Mouse (Mus musculus) heart, embryonic 15.5 days (tissue): ENCODE measurements around the gene Mob4. TPM values are rescaled to one million over a fixed set of nuclear protein-coding genes. Genes with fewer than 3 reads are reported as not detected.

ENCODE experiments used
- ATAC-seq: fragments of 200-750 bp; cut with Nextera tagmentation; replicated peaks from 2 replicates; pipeline ENCODE4 v1.8.0; 2017; ENCODE audit warnings: low read depth, moderate TSS enrichment; ENCODE audit not compliant: insufficient number of reproducible peaks, insufficient read depth, low FRiP score
- H3K27ac ChIP-seq: fragments of 300-500 bp; sonication (generic); 2 replicates; pipeline ENCODE4 v1.5.1; 2015; ENCODE audit warnings: mild to moderate bottlenecking, inconsistent platforms
- H3K27me3 ChIP-seq: fragments of 300-500 bp; sonication (generic); 2 replicates; pipeline ENCODE4 v1.6.1; 2015; ENCODE audit warnings: inconsistent platforms
- H3K36me3 ChIP-seq: fragments of 300-500 bp; sonication (generic); 2 replicates; pipeline ENCODE4 v1.6.1; 2015; ENCODE audit warnings: mild to moderate bottlenecking, inconsistent platforms
- H3K4me1 ChIP-seq: fragments of 300-500 bp; sonication (generic); replicated peaks from 2 replicates; pipeline ENCODE4 v1.6.1; 2015; ENCODE audit warnings: inconsistent platforms
- H3K4me2 ChIP-seq: fragments of 300-500 bp; sonication (generic); 2 replicates; pipeline ENCODE4 v1.6.1; 2015; ENCODE audit warnings: inconsistent platforms, mild to moderate bottlenecking, moderate library complexity
- H3K4me3 ChIP-seq: fragments of 300-500 bp; sonication (generic); 2 replicates; pipeline ENCODE4 v1.5.1; 2015; ENCODE audit warnings: mild to moderate bottlenecking, inconsistent platforms
- H3K9ac ChIP-seq: fragments of 300-500 bp; sonication (generic); 2 replicates; pipeline ENCODE4 v1.6.1; 2015; ENCODE audit warnings: mild to moderate bottlenecking, inconsistent platforms
- H3K9me3 ChIP-seq: fragments of 300-500 bp; sonication (generic); replicated peaks from 2 replicates; pipeline ENCODE4 v1.6.1; 2016; ENCODE audit warnings: inconsistent platforms
- WGBS: fragments of 180-500 bp; shearing (Covaris S2); methylation state at CpG from one replicate; pipeline ENCODE4 v1.1.7; 2015; ENCODE audit warnings: mixed read lengths; 5-methylcytosine and 5-hydroxymethylcytosine counted together
- polyA plus RNA-seq: library from polyadenylated mRNA; unstranded; fragments of >200 nt; fragmentation: Nextera tagmentation; extraction: Ambion mirVana; gene quantifications from 2 replicates; pipeline ENCODE4 v1.2.1, GENCODE M21; 2015

Gene Mob4
- polyA plus RNA-seq, 1 experiment from 2014 or later, result 109 TPM

GRCm38 (mm10) chr1:55133173-55133572 is 2.1 kb downstream of the Mob4 start:
- no peaks in the 10 kb centered on the region for H3K27me3 ChIP-seq
- ATAC-seq, result no peak
- H3K36me3 ChIP-seq, result peaks cover 3% of the 10 kb centered on the region; the same call in 1 of the 2 replicates
- 60% methylated on average over 2 of the region's 2 CpGs for WGBS
- peaks cover 11% of the 10 kb centered on the region for H3K4me1 ChIP-seq
- no peak overlapping the region for H3K4me2 ChIP-seq
- no peak overlapping the region for H3K4me3 ChIP-seq
- H3K27ac ChIP-seq, result no peak overlapping the region
- H3K9ac ChIP-seq, result no peak overlapping the region
- no peaks in the 10 kb centered on the region for H3K9me3 ChIP-seq

DNA sequence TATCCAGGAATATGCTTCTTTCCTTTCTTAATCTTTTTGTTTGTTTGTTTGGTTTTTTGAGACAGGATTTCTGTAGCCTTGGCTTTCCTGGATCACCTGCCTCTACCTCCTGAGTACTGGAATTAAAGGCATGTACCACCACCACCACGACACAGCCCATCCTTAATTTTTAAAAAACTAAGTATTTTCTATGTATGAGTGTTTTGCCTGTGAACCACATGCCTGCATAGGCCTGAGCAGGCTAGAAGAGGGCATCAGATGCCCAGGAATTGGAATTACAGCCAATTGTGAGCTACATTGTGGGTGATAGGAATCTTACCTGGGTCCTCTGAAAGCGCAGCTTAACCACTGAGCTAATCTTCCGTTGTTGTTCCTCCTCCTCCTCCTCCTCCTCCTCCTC is 3.3 kb downstream of the Mob4 start:
- Histone ChIP-seq H3K9ac (no peak overlapping the region), H3K4me2 (no peak overlapping the region), H3K4me3 (no peak overlapping the region), H3K27me3 (no peaks in the 10 kb centered on the region), H3K9me3 (no peaks in the 10 kb centered on the region), H3K36me3 (peaks cover 3% of the 10 kb centered on the region; the same call in 1 of the 2 replicates), H3K27ac (no peak overlapping the region), H3K4me1 (peaks cover 11% of the 10 kb centered on the region)
- no peak for ATAC-seq
- 96% methylated on average over 3 of the region's 3 CpGs for WGBS

GRCm38 (mm10) chr1:55135846-55136245 is 4.8 kb downstream of the Mob4 start:
- 94% methylated on average over 1 of the region's 1 CpGs for WGBS
- peaks cover 11% of the 10 kb centered on the region for H3K4me1 ChIP-seq
- H3K27ac ChIP-seq, result no peak overlapping the region
- H3K9ac ChIP-seq, result no peak overlapping the region
- H3K4me2 ChIP-seq, result no peak overlapping the region
- no peak overlapping the region for H3K4me3 ChIP-seq
- no peaks in the 10 kb centered on the region for H3K27me3 ChIP-seq
- H3K36me3 ChIP-seq, result peaks cover 4% of the 10 kb centered on the region
- ATAC-seq, result no peak
- no peaks in the 10 kb centered on the region for H3K9me3 ChIP-seq

DNA sequence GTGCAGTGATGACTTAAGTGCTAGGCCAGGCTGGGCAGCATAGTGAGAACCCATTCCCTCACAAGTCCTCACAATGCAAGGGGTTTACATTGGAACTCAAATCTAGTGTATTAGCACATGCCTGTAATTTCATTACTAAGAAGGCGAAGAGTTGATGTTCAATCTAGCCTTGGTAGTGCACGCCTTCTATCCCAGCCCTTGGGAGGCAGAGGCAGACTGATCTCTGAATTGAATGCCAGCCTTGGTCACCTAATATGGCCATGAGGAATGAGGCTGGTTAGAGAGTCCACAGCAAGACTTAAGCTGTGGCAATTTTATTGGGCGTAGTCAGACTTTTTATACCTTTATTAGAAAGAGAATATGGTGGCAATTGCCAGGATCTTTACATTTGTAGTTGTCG is 13.3 kb downstream of the Mob4 start:
- Histone ChIP-seq H3K27me3 (no peaks in the 10 kb centered on the region), H3K4me3 (no peak overlapping the region), H3K4me1 (no peaks in the 10 kb centered on the region), H3K27ac (no peak overlapping the region), H3K36me3 (peaks cover 30% of the 10 kb centered on the region), H3K9me3 (no peaks in the 10 kb centered on the region), H3K9ac (no peak overlapping the region), H3K4me2 (no peak overlapping the region)
- no peak for ATAC-seq
- WGBS, result 95% methylated on average over 4 of the region's 4 CpGs

GRCm38 (mm10) chr1:55145556-55145955 is 14.5 kb downstream of the Mob4 start:
- Histone ChIP-seq H3K4me3 (no peak overlapping the region), H3K27ac (no peak overlapping the region), H3K36me3 (peaks cover 40% of the 10 kb centered on the region), H3K4me1 (no peaks in the 10 kb centered on the region), H3K27me3 (no peaks in the 10 kb centered on the region), H3K4me2 (no peak overlapping the region), H3K9ac (no peak overlapping the region), H3K9me3 (no peaks in the 10 kb centered on the region)
- ATAC-seq, result no peak
- WGBS, result 86% methylated on average over 7 of the region's 7 CpGs

- WGBS, result 96% methylated on average over 4 of the region's 4 CpGs
Measured at GRCm38 (mm10) chr1:55157329-55157728, 26.3 kb downstream of the Mob4 start.

DNA sequence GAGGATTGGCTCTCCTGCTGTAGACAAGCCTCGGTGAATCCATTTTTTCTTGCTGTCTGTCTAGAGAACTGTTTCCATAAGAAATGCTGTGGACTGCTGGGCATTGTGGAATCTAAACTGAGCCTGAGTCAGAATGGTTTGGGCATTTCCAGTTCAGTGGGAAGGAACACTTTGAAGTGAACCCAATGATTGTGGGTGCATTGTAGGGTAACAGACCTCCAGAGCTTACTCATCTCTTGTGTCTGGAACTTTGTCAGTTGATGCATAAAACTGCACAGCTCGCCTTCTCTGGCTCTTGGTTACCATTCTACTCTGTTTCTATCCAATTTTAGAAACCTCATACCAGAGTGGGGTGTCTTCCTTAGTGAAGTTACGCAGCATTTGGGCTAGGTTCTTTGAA is 27.2 kb downstream of the Mob4 start:
- no peaks in the 10 kb centered on the region for H3K27me3 ChIP-seq
- peaks cover 45% of the 10 kb centered on the region for H3K36me3 ChIP-seq
- no peaks in the 10 kb centered on the region for H3K9me3 ChIP-seq
- H3K27ac ChIP-seq, result no peak overlapping the region
- ATAC-seq, result no peak
- no peaks in the 10 kb centered on the region for H3K4me1 ChIP-seq
- 88% methylated on average over 3 of the region's 3 CpGs for WGBS
- no peak overlapping the region for H3K4me2 ChIP-seq
- H3K4me3 ChIP-seq, result no peak overlapping the region
- H3K9ac ChIP-seq, result no peak overlapping the region

More at GRCm38 (mm10) chr1:55157329-55157728, 26.3 kb downstream of the Mob4 start:
- Histone ChIP-seq H3K4me3 (no peak overlapping the region), H3K27me3 (no peaks in the 10 kb centered on the region), H3K4me2 (no peak overlapping the region), H3K27ac (no peak overlapping the region), H3K9ac (no peak overlapping the region), H3K36me3 (peaks cover 47% of the 10 kb centered on the region), H3K4me1 (no peaks in the 10 kb centered on the region), H3K9me3 (no peaks in the 10 kb centered on the region)
- ATAC-seq, result no peak

GRCm38 (mm10) chr1:55158821-55159220 is 27.8 kb downstream of the Mob4 start:
- Histone ChIP-seq H3K27me3 (no peaks in the 10 kb centered on the region), H3K27ac (no peak overlapping the region), H3K9me3 (no peaks in the 10 kb centered on the region), H3K4me2 (no peak overlapping the region), H3K4me3 (no peak overlapping the region), H3K36me3 (peaks cover 42% of the 10 kb centered on the region), H3K9ac (no peak overlapping the region), H3K4me1 (no peaks in the 10 kb centered on the region)
- WGBS, result 82% methylated on average over 8 of the region's 8 CpGs
- no peak for ATAC-seq

DNA sequence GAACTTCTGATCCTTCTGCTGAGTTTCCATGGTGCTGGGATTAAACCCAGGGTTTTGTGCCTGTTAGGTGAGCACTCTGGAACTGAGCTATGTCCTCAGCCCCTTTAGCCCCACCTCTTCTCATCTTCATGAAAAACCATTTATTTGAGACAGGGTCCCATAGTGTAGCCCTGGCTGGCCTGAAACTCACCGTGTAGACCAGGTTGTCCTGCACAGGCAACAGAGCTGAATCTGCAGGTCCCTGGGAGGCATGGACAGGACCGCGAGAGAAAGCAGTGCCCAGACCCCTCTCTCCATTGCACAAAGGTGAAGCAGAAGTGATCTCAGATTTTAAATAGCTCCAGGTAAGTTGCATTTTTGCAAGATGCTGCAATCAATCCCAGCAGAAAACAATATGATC is 29.2 kb downstream of the Mob4 start:
- Histone ChIP-seq H3K9ac (no peak overlapping the region), H3K4me3 (no peak overlapping the region), H3K36me3 (peaks cover 31% of the 10 kb centered on the region), H3K4me1 (no peaks in the 10 kb centered on the region), H3K27ac (no peak overlapping the region), H3K27me3 (no peaks in the 10 kb centered on the region), H3K9me3 (no peaks in the 10 kb centered on the region), H3K4me2 (no peak overlapping the region)
- WGBS, result 90% methylated on average over 3 of the region's 3 CpGs
- no peak for ATAC-seq

GRCm38 (mm10) chr1:55160831-55161638 is 30.0 kb downstream of the Mob4 start:
- H3K27me3 ChIP-seq, result no peaks in the 10 kb centered on the region
- no peak for ATAC-seq
- H3K36me3 ChIP-seq, result peaks cover 23% of the 10 kb centered on the region
- no peak overlapping the region for H3K27ac ChIP-seq
- H3K4me1 ChIP-seq, result no peaks in the 10 kb centered on the region
- H3K4me2 ChIP-seq, result no peak overlapping the region
- no peaks in the 10 kb centered on the region for H3K9me3 ChIP-seq
- H3K4me3 ChIP-seq, result no peak overlapping the region
- 82% methylated on average over 17 of the region's 17 CpGs for WGBS
- no peak overlapping the region for H3K9ac ChIP-seq

DNA sequence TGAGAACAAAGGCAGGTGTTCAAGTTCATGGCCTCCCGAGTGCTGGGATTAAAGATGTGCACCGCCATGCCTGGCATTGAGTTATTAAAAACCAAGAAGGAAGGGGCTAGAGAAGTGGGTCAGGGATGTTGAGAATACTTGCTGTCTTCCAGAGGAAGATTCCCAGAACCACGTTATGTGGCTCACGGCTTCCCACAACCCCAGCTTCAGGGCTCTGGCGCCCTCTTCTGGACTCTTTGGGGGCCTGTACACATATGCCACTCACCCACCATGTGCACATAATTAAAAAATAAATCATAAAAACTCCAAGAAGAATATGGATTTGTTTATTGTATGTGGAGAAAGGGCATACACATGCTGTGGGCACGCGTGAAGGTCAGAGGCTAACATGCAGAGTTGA is 30.9 kb downstream of the Mob4 start:
- Histone ChIP-seq H3K4me3 (no peak overlapping the region), H3K9ac (no peak overlapping the region), H3K27me3 (no peaks in the 10 kb centered on the region), H3K9me3 (no peaks in the 10 kb centered on the region), H3K36me3 (peaks cover 14% of the 10 kb centered on the region), H3K4me2 (no peak overlapping the region), H3K4me1 (no peaks in the 10 kb centered on the region), H3K27ac (no peak overlapping the region)
- no peak for ATAC-seq
- WGBS, result 68% methylated on average over 7 of the region's 7 CpGs

DNA sequence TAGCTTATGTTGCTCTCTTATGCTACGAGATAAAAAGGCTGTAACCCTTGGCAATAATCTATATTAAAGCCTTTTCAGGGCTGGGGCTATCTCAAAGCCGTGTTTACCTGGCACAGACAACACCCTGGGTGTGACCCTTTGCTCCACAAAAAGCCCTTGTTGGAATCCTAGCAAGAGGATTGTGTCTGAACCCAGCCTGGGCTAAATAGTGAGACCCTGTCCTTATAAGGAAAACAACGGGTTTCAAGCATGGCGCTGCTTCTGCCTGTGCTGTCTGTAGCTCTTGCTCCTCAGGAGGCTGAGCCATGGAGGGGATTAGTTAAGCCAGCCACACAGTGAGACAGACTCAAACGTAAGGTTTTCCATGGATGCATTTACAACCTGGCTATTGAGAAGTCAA is 31.8 kb downstream of the Mob4 start:
- Histone ChIP-seq H3K4me1 (no peaks in the 10 kb centered on the region), H3K4me2 (no peak overlapping the region), H3K27ac (no peak overlapping the region), H3K27me3 (no peaks in the 10 kb centered on the region), H3K36me3 (peaks cover 5% of the 10 kb centered on the region; the same call in 1 of the 2 replicates), H3K4me3 (no peak overlapping the region), H3K9me3 (no peaks in the 10 kb centered on the region), H3K9ac (no peak overlapping the region)
- 69% methylated on average over 5 of the region's 5 CpGs for WGBS
- ATAC-seq, result no peak
